In genomic region chr10:40443806-40444357, GRCm38 (mm10) we compare ENCODE assay signal across 12 mouse cellular contexts.
DNase-seq lines count a peak whose midpoint lies in the region; ATAC-seq and TF ChIP-seq lines count a peak whose summit lies in the region.
"Had no signal": no experiment of that assay in that cellular context is flagged by ENCODE, and none has a peak within 500 bp of the region (broad histone marks: within the 10 kb centered on the region; RNA-seq: fewer than 3 reads in every experiment).

No protein-coding gene starts in this region.

- H3K9ac ChIP-seq in intestine, embryonic 16.5 days (ENCODE audit: low read depth, low read length), result no peak overlapping the region
- no peak overlapping the region for H3K9ac ChIP-seq in stomach, embryonic 15.5 days

- peaks cover 16% of the 10 kb centered on the region; the same call in 1 of the 2 replicates for H3K4me1 ChIP-seq in intestine, embryonic 16.5 days (ENCODE audit: control insufficient read depth, insufficient read depth, low read length)
- H3K4me1 ChIP-seq in stomach, embryonic 15.5 days, result peaks cover 7% of the 10 kb centered on the region

- peak; percentile 82 for ATAC-seq in intestine, embryonic 16.5 days
- 0 out of 2 replicates have a peak, but pooled peaks have one; percentile 45 for ATAC-seq in stomach, embryonic 15.5 days (ENCODE audit: insufficient read depth, low FRiP score, low read depth)
- no peak for ATAC-seq in erythroid progenitor cell, adult 5-6 weeks (replicated peaks; ENCODE audit: low FRiP score, poor library complexity, severe bottlenecking)
- no peak for ATAC-seq in cerebellum, adult (ENCODE audit: insufficient number of reproducible peaks, low FRiP score, low TSS enrichment)

- intact Hi-C loops in left cerebral cortex, adult 2 months (cut with DNase I), result no loop called here
- intact Hi-C loops in left cerebral cortex, postnatal 36 days (cut with DNase I), result no loop called here

- no peak for TF ChIP-seq CTCF in left cerebral cortex, adult 2 months (IDR thresholded peaks at IDR 0.05)

- no peaks in the 10 kb centered on the region for H3K36me3 ChIP-seq in intestine, embryonic 16.5 days (ENCODE audit: control insufficient read depth, insufficient read depth, low read length)
- 0 out of 2 replicates have a peak, but pooled peaks cover 4% of the 10 kb centered on the region for H3K36me3 ChIP-seq in stomach, embryonic 15.5 days

- 46% methylated on average over 6 of the region's 6 CpGs for WGBS in intestine, embryonic 16.5 days
- 62% methylated on average over 6 of the region's 6 CpGs for WGBS in stomach, embryonic 15.5 days

- H3K4me2 ChIP-seq in intestine, embryonic 16.5 days (ENCODE audit: low read depth, low read length), result no peak overlapping the region
- no peak overlapping the region for H3K4me2 ChIP-seq in stomach, embryonic 15.5 days

- no peaks in the 10 kb centered on the region for H3K27me3 ChIP-seq in intestine, embryonic 16.5 days (replicated peaks; ENCODE audit: control insufficient read depth, insufficient read depth, low read length)
- H3K27me3 ChIP-seq in stomach, embryonic 15.5 days (replicated peaks), result no peaks in the 10 kb centered on the region
- H3K27me3 ChIP-seq: CH12.LX had no signal

- no peak for DNase-seq in left cerebral cortex, adult 2 months (ENCODE audit: extremely low spot score in 1 of 2, low spot score in 2 of 2)
- no peak for DNase-seq in left cerebral cortex, postnatal 36 days (ENCODE audit: low spot score in 2 of 2)
- DNase-seq in fat pad, adult 2 months (ENCODE audit: extremely low read depth, low read depth, low spot score), result peak; percentile 45
- DNase-seq: cerebellum, postnatal 14 days; kidney, postnatal 4 days; thymus, postnatal 25 days had no signal

- H3K27ac ChIP-seq in left cerebral cortex, adult 2 months, result peak overlapping the region; percentile 71
- peak overlapping the region; percentile 31 for H3K27ac ChIP-seq in intestine, embryonic 16.5 days (ENCODE audit: low read length)
- peak overlapping the region; percentile 57; the same call in 1 of the 2 replicates for H3K27ac ChIP-seq in stomach, embryonic 15.5 days

- no peak overlapping the region for H3K4me3 ChIP-seq in left cerebral cortex, adult 2 months
- no peak overlapping the region for H3K4me3 ChIP-seq in intestine, embryonic 16.5 days (ENCODE audit: low read length)
- H3K4me3 ChIP-seq in stomach, embryonic 15.5 days (replicated peaks), result no peak overlapping the region
- H3K4me3 ChIP-seq: erythroblast, embryonic 14.5 days had no signal

- no peaks in the 10 kb centered on the region for H3K9me3 ChIP-seq in intestine, embryonic 16.5 days (ENCODE audit: control insufficient read depth, low read length)
- H3K9me3 ChIP-seq in stomach, embryonic 15.5 days, result no peaks in the 10 kb centered on the region

Comparison
In these comparisons a context has a peak if more than half of its experiments do, and no peak if none do; other contexts are left out.
1. ATAC-seq: peak in intestine, embryonic 16.5 days (single experiment) and stomach, embryonic 15.5 days (single experiment); none in erythroid progenitor cell, adult 5-6 weeks (single experiment) and cerebellum, adult (single experiment).
2. Peak in every context shown above with its lines, with median percentiles within 50 percentile points of each other: H3K27ac ChIP-seq.